Mouse (Mus musculus) R1 (cell line): ENCODE data around the gene Adrm1.

Experiments used
- DNase-seq: peaks from one replicate; pipeline ENCODE4 v3.0.0-alpha.2; 2018; ENCODE audit warnings: low read depth, low spot score

The Adrm1 gene

DNA sequence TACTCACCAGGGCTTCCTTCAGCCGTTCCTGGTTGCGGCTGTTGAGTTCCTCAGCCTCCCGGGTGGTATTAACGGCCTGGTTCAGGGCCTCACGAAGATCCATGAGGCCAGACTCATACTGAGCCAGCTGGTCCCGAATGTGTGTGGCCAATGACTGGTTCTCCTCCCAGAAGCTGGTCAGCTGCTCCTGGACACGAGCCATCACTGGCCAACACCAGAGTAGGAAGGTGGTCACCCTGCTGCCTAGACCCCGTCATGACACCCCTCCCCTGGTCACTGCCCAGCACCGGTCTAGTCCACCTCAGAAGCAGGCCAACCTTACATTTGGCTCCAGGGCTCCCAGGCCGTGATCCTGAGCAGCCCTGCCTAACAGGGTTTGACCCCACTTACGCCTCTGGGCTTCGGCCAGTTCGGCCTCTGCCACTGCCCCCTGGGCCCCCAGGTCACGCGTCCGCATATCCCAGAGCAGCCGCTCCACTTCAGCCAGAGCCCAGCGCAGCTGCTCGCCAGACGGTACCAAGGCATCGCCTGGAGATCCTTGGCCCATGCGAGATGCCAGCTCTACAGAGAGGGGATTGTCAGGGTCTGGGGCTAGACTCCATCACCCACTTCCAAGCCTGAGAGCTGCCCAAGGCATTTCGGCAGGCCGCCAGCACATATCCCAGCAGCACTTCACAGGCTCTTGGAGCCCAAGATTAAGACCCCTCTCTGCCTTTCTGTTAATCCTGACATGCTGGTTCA, 12.9 kb downstream of the Adrm1 start:
- no peak for DNase-seq

DNA sequence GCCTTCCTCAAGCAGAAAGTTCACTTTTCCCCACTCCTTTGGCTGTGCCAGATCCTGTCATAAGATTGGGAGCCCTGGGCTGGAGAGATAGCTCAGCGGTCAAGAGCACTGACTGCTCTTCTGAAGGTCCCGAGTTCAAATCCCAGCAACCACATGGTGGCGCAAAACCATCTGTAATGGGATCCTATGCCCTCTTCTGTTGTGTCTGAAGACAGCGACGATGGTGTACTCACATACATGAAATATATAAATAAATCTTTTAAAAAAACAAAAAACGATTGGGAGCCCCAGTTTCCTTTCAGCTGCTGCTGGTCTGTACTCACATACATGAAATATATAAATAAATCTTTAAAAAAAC, 13.4 kb downstream of the Adrm1 start:
- DNase-seq = no peak

GRCm38 (mm10) chr2:180185686-180186085, 14.4 kb downstream of the Adrm1 start:
- DNase-seq = no peak

DNA sequence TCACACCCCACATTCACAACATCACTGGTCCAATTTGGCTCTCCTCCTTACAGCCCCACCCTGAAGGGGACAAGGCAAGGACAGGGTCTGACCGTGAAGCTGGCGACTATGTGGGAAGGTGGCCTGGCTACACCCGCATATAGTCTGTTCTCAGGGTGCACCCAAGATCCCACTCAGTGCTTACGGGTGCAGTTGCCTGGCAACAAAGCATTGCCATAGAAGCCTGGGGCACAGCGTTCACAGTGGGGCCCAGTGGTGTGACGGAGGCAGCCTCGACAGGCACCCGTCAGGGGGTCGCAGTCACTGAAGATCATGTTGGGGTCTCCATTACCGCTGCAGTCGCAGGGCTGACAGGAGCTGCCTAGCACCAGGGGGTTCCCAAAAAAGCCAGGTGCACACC, 16.1 kb downstream of the Adrm1 start:
- DNase-seq = no peak

DNA sequence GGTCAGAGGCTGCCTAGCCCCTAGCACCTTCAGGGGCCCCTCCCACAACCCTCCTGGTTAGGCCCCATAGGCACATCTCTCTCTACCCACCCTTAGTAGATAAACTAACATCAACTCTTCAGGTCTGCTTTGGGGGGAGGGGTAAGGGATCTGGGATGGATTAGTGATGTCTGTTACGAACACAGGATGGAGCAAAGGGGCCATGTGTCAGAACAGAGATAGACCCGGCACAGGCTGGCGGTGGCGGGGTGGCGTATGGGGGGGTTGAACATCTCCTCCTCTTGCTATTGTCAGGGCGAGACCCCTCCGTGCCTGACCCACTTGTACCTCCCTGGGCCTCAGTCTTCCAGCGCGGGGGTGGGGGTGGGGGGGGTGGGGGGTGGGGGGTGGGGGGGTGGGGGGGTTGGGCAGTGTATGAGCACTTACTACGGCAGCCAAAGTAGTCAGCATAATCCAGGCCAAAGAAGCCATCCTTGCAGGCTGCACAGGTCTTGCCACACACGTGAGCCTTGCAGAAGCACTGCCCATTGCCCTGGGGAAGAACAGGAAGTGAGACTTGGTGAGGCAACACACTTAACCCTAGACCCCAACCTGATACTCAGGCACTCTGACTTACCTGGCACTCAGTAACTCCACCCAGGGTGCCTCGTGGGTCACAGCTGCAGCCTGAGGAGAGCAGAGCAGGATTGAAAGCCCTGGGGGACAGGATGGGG, 25.5 kb downstream of the Adrm1 start:
- DNase-seq = peak; percentile 72

DNA sequence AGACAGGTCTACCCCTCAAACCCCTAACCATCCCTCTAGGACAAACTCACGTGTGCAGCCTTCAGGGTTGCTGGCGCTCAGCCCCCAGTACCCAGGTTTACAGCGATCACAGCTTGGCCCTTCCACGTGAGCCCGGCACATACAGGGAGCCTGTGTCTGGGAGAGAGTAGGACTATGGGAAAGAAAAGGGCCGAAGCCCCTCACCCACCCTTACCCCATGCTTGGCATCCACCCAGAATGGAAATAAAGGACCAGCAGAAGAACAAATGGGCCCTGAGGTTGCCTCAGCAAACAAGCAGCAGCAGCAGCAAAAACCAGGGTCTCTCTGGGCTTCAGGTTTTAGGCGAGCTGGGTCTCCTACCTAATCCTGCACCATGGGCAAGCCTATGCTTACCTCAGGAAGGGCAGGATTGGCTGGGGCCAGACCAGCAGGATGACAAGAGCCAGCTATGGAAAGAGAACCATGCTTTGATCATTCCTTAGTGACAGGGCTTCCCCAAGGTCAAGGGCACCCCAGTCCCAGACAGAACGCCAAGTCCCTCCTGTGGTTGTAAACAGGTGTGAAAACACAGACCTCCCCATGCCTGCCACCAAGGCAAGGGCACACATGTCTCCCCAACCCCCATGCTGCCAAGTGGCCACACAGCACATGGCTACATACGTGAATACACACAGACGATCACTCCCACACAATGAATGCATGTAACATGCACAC, 26.2 kb downstream of the Adrm1 start:
- DNase-seq = no peak

DNA sequence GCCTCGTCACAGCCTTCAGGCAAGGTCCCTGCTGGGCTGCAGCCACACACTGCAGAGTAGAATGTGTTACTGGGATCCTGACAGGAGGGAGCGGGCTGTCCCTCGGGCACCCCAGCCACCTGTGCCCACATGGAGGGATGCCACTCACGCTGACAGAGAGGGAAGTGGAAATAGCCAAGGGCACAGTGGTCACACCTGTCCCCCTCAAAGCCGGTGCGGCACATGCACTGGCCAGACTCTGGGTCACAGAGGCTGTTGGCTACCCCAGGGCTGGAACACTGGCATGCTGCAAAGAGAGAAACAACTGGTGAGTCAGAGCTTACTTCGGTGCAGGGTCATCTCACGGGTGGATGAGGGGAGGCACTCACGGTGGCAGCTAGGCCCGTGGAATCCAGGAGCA, 27.5 kb downstream of the Adrm1 start:
- DNase-seq = no peak

GRCm38 (mm10) chr2:180200681-180201080, 29.4 kb downstream of the Adrm1 start:
- DNase-seq = no peak

DNA sequence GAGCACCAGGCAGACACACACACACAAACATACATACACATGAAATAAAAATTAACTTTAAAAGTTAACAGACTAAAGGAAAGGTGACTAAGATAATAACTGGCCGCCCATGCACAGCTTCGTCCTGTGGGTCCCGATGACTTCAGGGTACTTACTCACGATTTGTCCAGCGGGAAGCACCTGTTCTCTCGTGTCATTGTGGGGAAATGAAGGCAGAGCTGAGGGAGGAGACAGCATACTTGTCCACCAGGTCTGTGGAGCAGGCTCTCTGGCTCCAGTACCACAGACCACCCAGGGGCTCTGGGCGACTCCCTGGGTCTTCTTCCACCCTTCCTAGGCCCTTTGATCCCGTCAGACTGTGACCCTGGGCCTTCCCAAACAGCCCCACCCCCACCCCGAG, 30.0 kb downstream of the Adrm1 start:
- DNase-seq = no peak

DNA sequence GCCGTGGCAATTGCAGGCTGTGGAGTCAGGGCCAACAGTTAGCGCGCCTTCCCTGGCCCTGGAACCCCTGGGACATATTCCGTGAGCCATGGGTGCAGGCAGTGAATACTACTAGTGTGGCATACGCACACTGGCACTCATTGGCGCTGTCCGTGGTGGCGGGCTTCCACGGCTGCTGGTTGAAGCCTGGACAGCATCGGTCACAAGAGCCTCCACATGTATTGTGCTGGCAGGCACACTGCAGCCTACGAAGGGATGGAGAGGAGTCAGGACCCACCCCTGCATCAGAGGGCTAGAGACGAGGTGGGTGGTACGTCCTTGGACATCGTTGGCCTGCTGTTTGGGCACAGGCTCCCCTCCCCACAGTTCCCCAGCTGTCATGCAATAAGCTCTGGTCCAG, 31.0 kb downstream of the Adrm1 start:
- no peak for DNase-seq

DNA sequence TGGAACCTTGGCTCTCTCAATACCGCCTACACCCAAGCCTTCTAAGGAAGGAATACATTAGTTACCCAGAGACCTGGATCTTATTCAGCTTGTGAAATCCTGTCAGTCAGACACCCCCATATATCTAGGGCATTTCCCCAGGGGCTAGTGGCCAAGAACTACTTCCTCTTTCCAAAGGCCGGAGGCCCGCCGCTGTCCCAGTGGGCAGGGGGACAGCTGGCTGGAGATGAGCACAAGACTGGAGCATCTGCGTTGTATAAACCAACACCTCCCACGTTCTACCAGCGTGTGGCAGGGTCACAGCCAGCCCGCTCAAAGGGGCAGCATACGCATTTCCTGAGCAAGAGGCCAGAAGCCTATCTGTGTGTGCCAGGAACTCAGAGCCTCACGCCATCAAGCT, 31.5 kb downstream of the Adrm1 start:
- DNase-seq = no peak

- DNase-seq = no peak
Observed at GRCm38 (mm10) chr2:180204501-180204900, 33.2 kb downstream of the Adrm1 start.

DNA sequence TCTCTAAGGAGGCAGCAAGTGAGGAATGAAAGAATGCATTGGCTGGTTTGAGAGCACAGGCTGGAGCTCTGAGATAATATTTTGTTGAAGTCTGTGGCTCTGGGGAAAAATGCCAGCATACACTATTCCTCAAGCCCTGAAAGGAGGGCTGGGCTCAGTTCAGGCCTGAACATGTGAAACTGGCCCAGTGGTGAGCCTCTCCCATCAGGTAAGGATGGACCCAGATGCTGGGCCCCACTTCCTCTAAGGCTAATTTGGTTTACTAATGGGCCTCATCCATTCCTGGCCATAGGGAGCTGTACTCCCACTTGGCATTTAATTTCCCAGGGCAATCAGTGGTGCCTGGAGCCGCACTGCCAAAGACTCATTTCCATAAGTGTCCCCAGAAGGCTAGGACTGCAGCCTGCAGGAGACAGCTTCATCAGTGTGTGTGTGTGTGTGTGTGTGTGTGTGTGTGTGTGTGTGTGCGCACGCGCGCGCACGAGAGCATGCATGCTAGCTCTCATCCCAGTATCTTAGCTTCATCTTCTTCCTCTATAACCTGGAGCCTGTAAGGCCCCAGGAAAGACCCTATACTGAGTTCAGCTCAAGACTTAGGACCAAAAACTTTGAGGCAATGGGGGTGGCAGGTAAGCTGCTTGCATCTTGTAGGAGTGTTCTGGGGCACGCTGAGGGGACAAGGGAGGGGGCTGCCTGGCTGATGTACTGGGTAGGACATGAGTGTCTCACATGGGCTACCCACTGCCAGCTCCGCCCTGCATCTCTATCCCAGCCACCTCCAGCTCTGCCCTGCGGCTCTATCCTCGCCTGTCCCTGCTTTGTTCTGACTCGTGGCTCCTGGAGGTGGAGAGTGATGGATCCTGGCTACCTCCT, 34.0 kb downstream of the Adrm1 start:
- no peak for DNase-seq

- DNase-seq = no peak
Observed at GRCm38 (mm10) chr2:180205956-180206280, 34.6 kb downstream of the Adrm1 start.

- peak; percentile 83 for DNase-seq
Observed at GRCm38 (mm10) chr2:180207840-180208239, 36.6 kb downstream of the Adrm1 start.

DNA sequence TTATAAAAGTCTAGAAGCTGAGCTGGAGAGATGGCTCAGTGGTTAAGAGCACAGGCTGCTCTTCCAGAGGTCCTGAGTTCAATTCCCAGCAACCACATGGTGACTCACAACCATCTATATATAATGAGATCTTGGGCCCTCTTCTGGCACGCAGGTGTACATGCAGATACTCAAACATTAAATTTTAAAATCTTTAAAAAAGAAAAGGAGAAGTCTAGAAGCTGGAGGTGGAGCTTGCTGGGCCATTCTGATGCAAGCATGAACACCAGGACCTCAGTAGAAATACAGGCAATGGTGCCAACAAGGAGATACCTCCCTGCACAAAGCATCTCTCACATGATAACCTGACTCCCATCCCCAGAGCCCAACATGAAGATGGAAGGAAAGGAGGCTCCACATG, 37.7 kb downstream of the Adrm1 start:
- DNase-seq = no peak

- DNase-seq = peak; percentile 70
Observed at GRCm38 (mm10) chr2:180212255-180212654, 41.0 kb downstream of the Adrm1 start.

DNA sequence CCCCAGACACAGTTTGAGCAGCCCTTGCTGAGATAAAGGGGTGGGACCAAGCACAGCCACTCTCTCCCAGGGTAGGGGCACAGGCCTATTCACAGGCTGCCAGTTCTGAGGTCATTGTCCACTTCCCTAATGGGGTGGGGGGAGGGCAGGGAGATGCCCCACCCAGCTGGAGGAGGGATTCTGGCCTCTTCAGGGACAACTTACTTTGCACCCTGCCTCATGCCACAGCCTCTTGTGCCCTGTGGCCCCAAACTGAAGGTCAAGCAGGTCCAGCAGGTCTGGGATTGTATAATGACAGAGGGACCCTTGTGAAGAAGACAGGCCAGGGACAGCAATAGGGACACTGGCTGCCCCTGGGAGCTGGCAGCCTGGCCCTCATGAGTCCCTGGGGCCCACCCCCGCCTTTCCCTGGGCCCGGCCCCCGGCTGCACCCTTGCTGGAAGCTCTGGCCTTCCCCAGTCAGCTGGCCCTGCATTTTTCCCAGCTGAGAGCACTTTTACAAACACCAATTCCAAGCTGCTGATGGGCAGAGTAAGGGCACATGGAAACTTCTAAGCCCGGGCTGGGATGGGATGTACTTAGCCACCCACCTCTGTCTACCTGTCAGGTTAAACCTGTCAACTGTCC, 43.2 kb downstream of the Adrm1 start:
- no peak for DNase-seq

DNA sequence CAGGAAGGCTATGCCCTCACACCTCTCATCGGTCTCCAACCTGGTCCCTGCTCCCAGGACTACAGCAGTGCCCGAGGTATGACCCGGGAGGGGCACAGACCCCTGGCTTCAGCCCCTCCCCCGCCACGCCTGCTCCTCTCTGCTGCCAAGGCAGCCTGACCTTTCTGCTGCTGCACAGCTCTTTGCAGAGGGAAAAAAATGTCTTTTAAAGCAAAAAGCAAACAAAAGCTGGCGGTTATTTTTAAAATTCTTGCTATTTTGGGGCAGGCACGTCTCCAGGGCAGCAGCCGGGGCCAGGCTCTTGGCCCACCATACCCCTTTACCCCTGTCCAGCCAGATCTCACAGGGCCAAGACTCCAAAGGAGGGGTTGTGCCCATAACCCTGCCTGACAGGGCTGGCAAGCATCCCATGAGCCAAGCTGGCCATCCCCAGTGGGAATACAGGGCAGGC, 43.8 kb downstream of the Adrm1 start:
- no peak for DNase-seq

DNA sequence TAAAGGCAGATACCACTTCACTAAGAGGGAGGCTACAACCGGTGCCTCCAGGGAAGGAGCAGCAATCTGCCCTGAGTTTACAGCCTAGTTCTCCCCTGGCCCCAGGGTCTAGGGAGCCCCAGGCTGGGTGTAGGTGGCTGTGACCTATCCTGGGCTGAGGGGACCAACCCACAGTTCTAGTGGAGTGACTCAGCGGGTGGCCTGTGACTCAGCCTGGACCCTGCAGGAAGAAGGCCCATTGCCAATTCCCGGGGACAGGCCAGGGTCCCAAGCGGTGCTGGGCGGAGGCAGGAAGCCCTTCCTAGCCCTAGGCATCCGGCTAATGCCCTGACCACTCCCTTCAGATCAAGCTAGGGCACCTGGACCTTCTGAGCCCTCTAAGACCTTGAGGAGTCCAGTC, 44.7 kb downstream of the Adrm1 start:
- no peak for DNase-seq

DNA sequence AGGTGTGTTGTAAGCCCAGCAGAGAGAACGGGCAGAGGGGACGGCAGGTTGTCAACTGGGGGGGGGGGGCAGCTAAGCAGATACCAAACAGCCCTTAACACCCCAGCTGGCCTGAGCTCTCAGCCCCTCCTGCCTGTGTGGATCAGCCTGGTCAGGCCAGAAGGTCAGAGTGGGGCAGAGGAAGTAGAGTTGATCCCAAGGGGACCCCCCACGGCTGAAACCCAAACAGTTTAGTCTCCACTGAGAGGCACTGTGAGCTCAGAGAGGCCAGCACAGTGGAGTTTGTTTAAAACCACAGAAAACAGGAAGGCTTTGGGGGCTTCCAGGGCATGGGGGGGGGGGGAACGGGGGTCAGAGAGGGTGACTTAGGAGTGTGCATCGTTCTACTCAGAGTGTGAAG, 45.6 kb downstream of the Adrm1 start:
- DNase-seq = peak; percentile 41
